Mouse (Mus musculus) spleen, adult 18-20 months (tissue): ENCODE results near the gene Alpi.

Source experiments
- DNase-seq, 2 experiments: peaks; one replicate each; pipeline ENCODE4 v3.0.0; 2022; ENCODE audit warnings: mixed read lengths in 2 of 2

The Alpi gene

DNA sequence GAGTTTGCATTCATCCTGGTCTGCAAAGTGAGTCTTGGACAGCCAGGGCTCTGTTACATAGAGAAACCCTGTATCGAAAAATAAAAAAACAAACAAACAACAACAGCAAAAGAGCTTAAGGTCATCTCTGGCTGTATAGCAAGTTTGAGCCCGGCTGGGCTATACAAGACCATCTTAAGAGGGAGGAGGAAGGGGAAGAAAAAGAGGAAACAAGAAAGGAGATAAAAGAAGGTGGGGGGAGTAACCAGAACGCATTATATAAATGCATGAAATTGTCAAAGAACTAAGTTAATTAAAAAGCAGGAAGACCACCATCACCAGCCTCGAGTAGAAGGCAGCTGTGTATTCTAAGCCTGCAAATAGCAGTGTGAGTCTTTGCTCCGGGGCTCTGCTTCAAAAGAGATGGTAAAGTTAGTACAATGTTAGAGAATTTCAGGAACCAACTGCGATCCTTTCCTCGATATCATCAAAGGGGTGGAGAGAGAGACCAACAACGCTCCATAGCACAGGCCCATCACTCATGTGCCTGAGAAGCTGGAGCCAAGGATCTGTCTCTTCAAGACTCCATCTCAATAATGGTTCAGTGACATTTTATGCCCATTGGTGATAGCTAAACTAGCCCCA is 42.3 kb downstream of the Alpi start:
- DNase-seq, result no peak

DNA sequence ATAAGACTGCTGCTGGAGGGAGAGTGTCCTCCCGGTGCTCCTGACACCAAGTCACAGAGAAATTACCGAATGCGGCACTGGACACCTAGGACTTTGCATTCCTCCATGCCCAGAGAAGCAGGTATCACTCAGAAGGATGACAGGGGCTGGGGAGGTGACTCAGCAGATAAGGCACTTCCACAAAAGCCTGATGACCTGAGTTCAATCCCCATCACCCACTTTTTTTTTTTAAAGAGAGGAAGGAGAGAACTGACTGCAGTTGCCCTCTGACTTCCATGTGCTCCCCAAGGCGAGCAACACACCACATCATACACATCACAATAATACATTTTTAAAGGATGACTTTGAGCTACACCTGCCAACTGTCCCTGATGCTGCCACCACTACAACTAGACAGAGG is 44.3 kb downstream of the Alpi start:
- DNase-seq, result no peak

DNA sequence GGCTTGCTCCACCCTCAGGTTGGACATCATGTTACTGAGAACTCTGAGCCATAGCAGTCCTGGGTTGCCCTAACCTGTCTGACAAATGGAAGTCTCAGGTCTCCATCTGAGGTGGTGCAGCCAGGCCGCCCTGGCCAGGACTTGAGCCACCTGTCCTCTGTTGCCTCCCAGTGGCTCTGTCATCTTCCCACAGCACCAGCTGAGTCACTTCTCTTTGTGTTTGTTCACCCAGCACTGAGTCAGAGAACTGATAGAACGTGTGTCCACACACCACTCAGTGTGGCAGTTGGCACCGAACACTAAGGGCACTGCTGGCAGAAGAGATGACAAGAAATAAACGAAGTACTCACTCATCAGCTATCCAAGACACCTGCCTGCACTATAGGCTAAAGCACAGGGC is 50.0 kb downstream of the Alpi start:
- no peak for DNase-seq

DNA sequence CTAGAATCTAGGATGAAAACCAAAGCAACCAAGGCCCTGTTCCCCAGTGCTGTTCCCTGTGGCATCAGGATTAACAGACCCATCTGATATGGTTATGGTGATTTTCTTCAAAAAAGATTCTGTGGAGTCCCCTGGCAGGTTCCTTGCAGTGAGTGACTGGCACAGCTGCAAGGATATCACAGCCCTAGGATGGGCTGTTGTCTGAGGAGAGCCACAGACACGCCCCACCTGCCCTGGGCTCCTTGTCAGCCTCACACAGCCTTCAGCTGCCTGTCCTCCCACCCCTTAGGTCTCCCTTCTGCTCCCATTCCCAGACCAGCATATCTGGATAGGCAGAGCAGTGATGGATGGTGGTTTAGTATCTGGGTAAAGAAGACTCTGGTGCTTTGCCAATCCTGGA is 50.7 kb downstream of the Alpi start:
- DNase-seq, result no peak

DNA sequence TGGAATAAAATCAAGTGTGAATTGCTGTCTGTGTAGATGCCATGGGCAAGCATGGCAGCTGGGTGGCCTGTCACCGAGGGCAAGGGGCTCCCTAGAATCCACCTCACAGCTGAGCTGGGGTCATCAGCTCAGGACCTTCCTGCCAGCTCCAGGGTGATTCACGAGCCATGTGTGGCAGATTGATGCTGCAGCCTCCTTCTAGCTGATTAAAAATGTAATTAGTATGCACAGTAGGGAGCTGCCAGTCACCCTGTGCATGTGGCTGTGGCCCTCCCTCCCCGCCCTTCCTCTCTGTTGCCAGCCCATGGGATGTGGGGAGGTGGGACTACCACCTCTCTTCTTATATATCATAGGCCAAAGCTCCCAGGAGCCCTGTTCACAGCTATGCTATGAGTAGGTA is 51.3 kb downstream of the Alpi start:
- no peak for DNase-seq
